Mouse (Mus musculus): ENCODE measurements around the gene Gzmf.

GRCm38 (mm10) chr14:56155340-56155739 is 55.9 kb downstream of the Gzmf start:
- TF ChIP-seq POLR2A (IDR thresholded peaks at IDR 0.05; ENCODE audit: insufficient read depth, low read depth, low read length) (no peak), CTCF (IDR thresholded peaks at IDR 0.05; ENCODE audit: insufficient read depth, low read depth, low read length) (no peak)

All from olfactory bulb, adult 2 months (tissue).